ENCODE assay signal across 9 mouse cellular contexts in the genomic region with DNA sequence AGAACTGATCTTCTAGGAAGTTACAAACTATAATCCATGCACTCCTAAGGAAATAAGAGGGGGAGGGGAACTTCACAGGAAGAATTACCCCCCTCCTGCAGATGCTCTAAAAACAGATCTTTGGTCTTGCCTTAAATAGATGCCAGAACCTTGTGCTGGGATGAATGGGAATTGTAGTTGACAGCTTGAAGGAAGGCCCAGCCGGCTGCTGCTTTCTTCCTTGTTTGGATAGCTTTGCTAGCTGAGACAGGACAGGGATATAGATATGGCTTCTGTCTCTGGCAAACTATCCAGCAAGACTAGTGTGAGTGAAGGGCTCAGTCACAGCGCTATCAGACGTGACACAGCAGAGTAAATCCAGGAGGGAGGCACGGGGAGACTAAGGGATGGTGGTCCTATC. TPM values are rescaled to one million over a fixed set of nuclear protein-coding genes. Genes with fewer than 3 reads are reported as not detected.
DNase-seq lines count a peak whose midpoint lies in the region; ATAC-seq and TF ChIP-seq lines count a peak whose summit lies in the region.
"Had no signal": no experiment of that assay in that cellular context is flagged by ENCODE, and none has a peak within 500 bp of the region (broad histone marks: within the 10 kb centered on the region; RNA-seq: fewer than 3 reads in every experiment).

No protein-coding gene starts in this region.

- H3K4me1 ChIP-seq in brown adipose tissue, adult 24 weeks (ENCODE audit: control insufficient read depth, insufficient read depth, insufficient read length, low read length), result peaks cover 31% of the 10 kb centered on the region
- H3K4me1 ChIP-seq in forebrain, postnatal 0 days (ENCODE audit: insufficient read depth), result peaks cover 18% of the 10 kb centered on the region
- peaks cover 26% of the 10 kb centered on the region for H3K4me1 ChIP-seq in liver, embryonic 15.5 days (replicated peaks)

- 40% methylated on average over 4 of the region's 4 CpGs for WGBS in forebrain, postnatal 0 days
- 49% methylated on average over 4 of the region's 4 CpGs for WGBS in liver, embryonic 15.5 days (ENCODE audit: insufficient replicate concordance)

- ATAC-seq in forebrain, postnatal 0 days, result peak; percentile 70; the same call in 1 of the 2 replicates
- ATAC-seq in liver, embryonic 15.5 days (ENCODE audit: insufficient read depth), result no peak
- ATAC-seq: midbrain, embryonic 15.5 days had no signal

- peak; percentile 18 to 46 for DNase-seq in layer of hippocampus, adult 18-20 months (ENCODE audit: low spot score in 2 of 2)
- no peak for DNase-seq in layer of hippocampus, postnatal 36 days
- DNase-seq in forebrain, postnatal 0 days, result peak; percentile 65
- DNase-seq in cerebellum, adult 9-11 months, result no peak
- no peak for DNase-seq in left cerebral cortex, postnatal 10 days (ENCODE audit: extremely low spot score in 1 of 2, low spot score in 2 of 2)
- DNase-seq: kidney, postnatal 4 days had no signal

- H3K4me3 ChIP-seq in brown adipose tissue, adult 24 weeks (ENCODE audit: insufficient read depth, low read depth, low read length), result peak overlapping the region; percentile 32
- no peak overlapping the region for H3K4me3 ChIP-seq in forebrain, postnatal 0 days (ENCODE audit: low read depth, low read length)
- H3K4me3 ChIP-seq in liver, embryonic 15.5 days (replicated peaks), result peak overlapping the region; percentile 24; the same call in 1 of the 2 replicates

- H3K4me2 ChIP-seq in forebrain, postnatal 0 days (ENCODE audit: low read depth), result no peak overlapping the region
- peak overlapping the region; percentile 40 for H3K4me2 ChIP-seq in liver, embryonic 15.5 days

- no peaks in the 10 kb centered on the region for H3K9me3 ChIP-seq in forebrain, postnatal 0 days (ENCODE audit: low read length)
- no peaks in the 10 kb centered on the region for H3K9me3 ChIP-seq in liver, embryonic 15.5 days (replicated peaks)
- H3K9me3 ChIP-seq: midbrain, embryonic 15.5 days had no signal

- no peaks in the 10 kb centered on the region for H3K27me3 ChIP-seq in forebrain, postnatal 0 days (ENCODE audit: insufficient read depth, low read length)
- H3K27me3 ChIP-seq in liver, embryonic 15.5 days, result no peaks in the 10 kb centered on the region
- H3K27me3 ChIP-seq: midbrain, embryonic 15.5 days had no signal

- intact Hi-C loops in left cerebral cortex, postnatal 10 days (cut with DNase I), result no loop called here

- H3K9ac ChIP-seq in forebrain, postnatal 0 days, result no peak overlapping the region
- no peak overlapping the region for H3K9ac ChIP-seq in liver, embryonic 15.5 days
- H3K9ac ChIP-seq: midbrain, embryonic 15.5 days had no signal

- TF ChIP-seq CTCF in forebrain, postnatal 0 days (IDR thresholded peaks at IDR 0.05; ENCODE audit: low read depth), result no peak

- no peaks in the 10 kb centered on the region for H3K36me3 ChIP-seq in forebrain, postnatal 0 days (ENCODE audit: insufficient read depth)
- 0 out of 2 replicates have a peak, but pooled peaks cover 9% of the 10 kb centered on the region for H3K36me3 ChIP-seq in liver, embryonic 15.5 days (replicated peaks)
- H3K36me3 ChIP-seq: midbrain, embryonic 15.5 days had no signal

- peak overlapping the region; percentile 82 for H3K27ac ChIP-seq in brown adipose tissue, adult 24 weeks (replicated peaks; ENCODE audit: low read depth, low read length)
- peak overlapping the region; percentile 35; the same call in 1 of the 2 replicates for H3K27ac ChIP-seq in forebrain, postnatal 0 days (ENCODE audit: low read depth, low read length)
- 0 out of 2 replicates have a peak overlapping the region, but pooled peaks have one; percentile 1 for H3K27ac ChIP-seq in liver, embryonic 15.5 days (replicated peaks)
- H3K27ac ChIP-seq: midbrain, embryonic 15.5 days had no signal

RNA-seq across cellular contexts. Expression of gene C1qtnf9, which starts 34.2 kb away (rescaled TPM):
- total RNA-seq in layer of hippocampus, adult 18-20 months (2021), result under 1 TPM; 0.28 to 0.37 TPM
- under 1 TPM; 0.22 to 0.38 TPM for total RNA-seq in layer of hippocampus, postnatal 36 days (2021)
- 16.8 and 30.9 TPM in 2 replicates for polyA plus RNA-seq in brown adipose tissue, adult 24 weeks (2012; ENCODE audit: insufficient read depth, insufficient read length, missing spikeins)
- 0.31 TPM in 1 of 2 replicates, not detected in the other for total RNA-seq in forebrain, postnatal 0 days (2014; rRNA removed)
- polyA plus RNA-seq in forebrain, postnatal 0 days (2015; fragmentation: Nextera tagmentation; extraction: Ambion mirVana), result 0.26 TPM in 1 of 2 replicates, not detected in the other
- 0.17 and 0.23 TPM in 2 replicates for polyA plus RNA-seq in liver, embryonic 15.5 days (2015; fragmentation: Nextera tagmentation; extraction: Ambion mirVana)
- not detected for total RNA-seq in left cerebral cortex, postnatal 10 days (2021)

RNA-seq across cellular contexts. Expression of gene Mipep, which starts 50.7 kb away (rescaled TPM):
- 10 to 100 TPM; 30.2 to 31.3 TPM for total RNA-seq in layer of hippocampus, adult 18-20 months (2021)
- 10 to 100 TPM; 32.0 to 33.0 TPM for total RNA-seq in layer of hippocampus, postnatal 36 days (2021)
- 52.5 and 57.8 TPM in 2 replicates for polyA plus RNA-seq in brown adipose tissue, adult 24 weeks (2012; ENCODE audit: insufficient read depth, insufficient read length, missing spikeins)
- 26.6 and 27.4 TPM in 2 replicates for total RNA-seq in forebrain, postnatal 0 days (2014; rRNA removed)
- polyA plus RNA-seq in forebrain, postnatal 0 days (2015; fragmentation: Nextera tagmentation; extraction: Ambion mirVana), result 18.3 and 19.4 TPM in 2 replicates
- polyA plus RNA-seq in liver, embryonic 15.5 days (2015; fragmentation: Nextera tagmentation; extraction: Ambion mirVana), result 10.2 and 10.7 TPM in 2 replicates
- 10 to 100 TPM; 23.1 to 23.4 TPM for total RNA-seq in left cerebral cortex, postnatal 10 days (2021)

Comparison
In these comparisons a context has a peak if more than half of its experiments do, and no peak if none do; other contexts are left out.
1. DNase-seq: peak in layer of hippocampus, adult 18-20 months (2 of 2) and forebrain, postnatal 0 days (single experiment); none in layer of hippocampus, postnatal 36 days (0 of 2), cerebellum, adult 9-11 months (single experiment) and left cerebral cortex, postnatal 10 days (0 of 2).
2. H3K27ac ChIP-seq: peak in every context shown above with its lines; median percentile 82 in brown adipose tissue, adult 24 weeks; 35 in forebrain, postnatal 0 days; 1 in liver, embryonic 15.5 days.